11 mouse cellular contexts compared by ENCODE assay signal in the genomic region with DNA sequence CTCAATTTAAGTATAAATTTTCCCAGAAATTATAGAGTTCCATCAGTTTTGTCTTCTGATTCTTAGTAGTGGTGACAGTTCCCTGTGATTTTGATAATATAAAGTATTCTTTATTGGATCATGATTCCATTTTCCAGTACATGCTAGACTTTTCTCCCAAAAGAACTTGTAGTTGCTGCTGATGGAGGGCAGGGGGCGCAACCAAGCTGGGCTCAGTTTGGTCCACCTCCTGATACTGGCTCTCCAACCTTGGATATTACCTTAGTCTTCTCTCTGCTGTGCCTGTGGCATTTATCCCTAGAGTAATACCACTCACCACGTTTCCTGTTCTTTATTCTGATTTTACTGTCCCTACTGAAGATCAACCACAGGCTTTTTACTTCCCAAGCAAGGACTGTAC. TPM values are rescaled to one million over a fixed set of nuclear protein-coding genes. Genes with fewer than 3 reads are reported as not detected.
A peak's percentile ranks its signal among the peaks of the same experiment; 100 is the strongest.
DNase-seq lines count a peak whose midpoint lies in the region; ATAC-seq and TF ChIP-seq lines count a peak whose summit lies in the region.
"Had no signal": no experiment of that assay in that cellular context is flagged by ENCODE, and none has a peak within 500 bp of the region (broad histone marks: within the 10 kb centered on the region; RNA-seq: fewer than 3 reads in every experiment).

No protein-coding gene starts in this region.

- no peaks in the 10 kb centered on the region for H3K9me3 ChIP-seq in forebrain, postnatal 0 days (ENCODE audit: low read length)
- no peaks in the 10 kb centered on the region for H3K9me3 ChIP-seq in forebrain, embryonic 10.5 days
- H3K9me3 ChIP-seq in midbrain, postnatal 0 days (ENCODE audit: low read length), result no peaks in the 10 kb centered on the region
- H3K9me3 ChIP-seq in midbrain, embryonic 16.5 days (replicated peaks; ENCODE audit: control insufficient read depth, low read length, poor library complexity, severe bottlenecking), result no peaks in the 10 kb centered on the region
- H3K9me3 ChIP-seq in hindbrain, embryonic 11.5 days (ENCODE audit: control insufficient read depth, low read length), result no peaks in the 10 kb centered on the region
- H3K9me3 ChIP-seq: hindbrain, embryonic 10.5 days; limb, embryonic 13.5 days had no signal

- H3K4me3 ChIP-seq in forebrain, postnatal 0 days (ENCODE audit: low read depth, low read length), result no peak overlapping the region
- H3K4me3 ChIP-seq in forebrain, embryonic 10.5 days, result no peak overlapping the region
- H3K4me3 ChIP-seq in midbrain, postnatal 0 days (ENCODE audit: low read depth, low read length), result no peak overlapping the region
- H3K4me3 ChIP-seq in midbrain, embryonic 16.5 days (ENCODE audit: low read depth, low read length), result no peak overlapping the region
- no peak overlapping the region for H3K4me3 ChIP-seq in hindbrain, embryonic 11.5 days (ENCODE audit: low read depth, low read length)
- H3K4me3 ChIP-seq: hindbrain, embryonic 10.5 days; limb, embryonic 13.5 days had no signal

- 71% methylated on average over 2 of the region's 2 CpGs for WGBS in forebrain, postnatal 0 days
- 65% methylated on average over 2 of the region's 2 CpGs for WGBS in forebrain, embryonic 10.5 days
- 66% methylated on average over 2 of the region's 2 CpGs for WGBS in midbrain, postnatal 0 days
- WGBS in midbrain, embryonic 16.5 days, result 83% methylated on average over 2 of the region's 2 CpGs
- WGBS in hindbrain, embryonic 11.5 days, result 86% methylated on average over 2 of the region's 2 CpGs

- no peak for DNase-seq in forebrain, postnatal 0 days
- no peak for DNase-seq in forebrain, embryonic 10.5 days (ENCODE audit: extremely low spot score, low spot score)
- DNase-seq in midbrain, postnatal 0 days (ENCODE audit: low spot score), result no peak
- DNase-seq in adrenal gland, postnatal 36 days, result peak; percentile 42 to 56
- DNase-seq in splenic B cell, adult 2 months (ENCODE audit: low read depth, low spot score), result peak; percentile 38
- DNase-seq in hindbrain, embryonic 11.5 days (ENCODE audit: low spot score), result no peak
- DNase-seq in retina, postnatal 1 day, result no peak

- peak; percentile 32 for TF ChIP-seq CTCF in forebrain, postnatal 0 days (IDR thresholded peaks at IDR 0.05; ENCODE audit: low read depth)
- TF ChIP-seq CTCF in midbrain, postnatal 0 days (IDR thresholded peaks at IDR 0.05), result peak; percentile 30

- no peak overlapping the region for H3K27ac ChIP-seq in forebrain, postnatal 0 days (ENCODE audit: low read depth, low read length)
- H3K27ac ChIP-seq in forebrain, embryonic 10.5 days, result no peak overlapping the region
- H3K27ac ChIP-seq in midbrain, postnatal 0 days (ENCODE audit: low read depth, low read length), result no peak overlapping the region
- no peak overlapping the region for H3K27ac ChIP-seq in midbrain, embryonic 16.5 days (ENCODE audit: low read length)
- no peak overlapping the region for H3K27ac ChIP-seq in hindbrain, embryonic 11.5 days (ENCODE audit: low read depth, low read length)
- H3K27ac ChIP-seq: hindbrain, embryonic 10.5 days; limb, embryonic 13.5 days had no signal

- no peak overlapping the region for H3K9ac ChIP-seq in forebrain, postnatal 0 days
- no peak overlapping the region for H3K9ac ChIP-seq in midbrain, postnatal 0 days (replicated peaks; ENCODE audit: low read length, poor library complexity, severe bottlenecking)
- H3K9ac ChIP-seq in midbrain, embryonic 16.5 days (ENCODE audit: low read depth, low read length), result no peak overlapping the region
- H3K9ac ChIP-seq in hindbrain, embryonic 11.5 days (ENCODE audit: low read depth, low read length), result no peak overlapping the region
- H3K9ac ChIP-seq: limb, embryonic 13.5 days had no signal

- no peak overlapping the region for H3K4me2 ChIP-seq in forebrain, postnatal 0 days (ENCODE audit: low read depth)
- no peak overlapping the region for H3K4me2 ChIP-seq in midbrain, postnatal 0 days (ENCODE audit: low read depth, low read length, poor library complexity, severe bottlenecking)
- H3K4me2 ChIP-seq in midbrain, embryonic 16.5 days (ENCODE audit: low read length), result no peak overlapping the region
- H3K4me2 ChIP-seq in hindbrain, embryonic 11.5 days (replicated peaks; ENCODE audit: low read depth, low read length), result no peak overlapping the region
- H3K4me2 ChIP-seq: limb, embryonic 13.5 days had no signal

- no peaks in the 10 kb centered on the region for H3K36me3 ChIP-seq in forebrain, postnatal 0 days (ENCODE audit: insufficient read depth)
- H3K36me3 ChIP-seq in forebrain, embryonic 10.5 days (replicated peaks), result no peaks in the 10 kb centered on the region
- no peaks in the 10 kb centered on the region for H3K36me3 ChIP-seq in midbrain, postnatal 0 days (ENCODE audit: insufficient read depth, low read length)
- H3K36me3 ChIP-seq in midbrain, embryonic 16.5 days (ENCODE audit: control insufficient read depth, insufficient read depth, low read length), result no peaks in the 10 kb centered on the region
- H3K36me3 ChIP-seq in splenic B cell, adult 2 months (ENCODE audit: control insufficient read depth, insufficient read depth, low read length, poor library complexity, severe bottlenecking), result no peaks in the 10 kb centered on the region
- H3K36me3 ChIP-seq in hindbrain, embryonic 11.5 days (ENCODE audit: control insufficient read depth, insufficient read depth, low read length), result no peaks in the 10 kb centered on the region
- H3K36me3 ChIP-seq: hindbrain, embryonic 10.5 days; limb, embryonic 13.5 days had no signal

- no peaks in the 10 kb centered on the region for H3K4me1 ChIP-seq in forebrain, postnatal 0 days (ENCODE audit: insufficient read depth)
- no peaks in the 10 kb centered on the region for H3K4me1 ChIP-seq in forebrain, embryonic 10.5 days
- H3K4me1 ChIP-seq in midbrain, postnatal 0 days (ENCODE audit: insufficient read depth, low read length), result no peaks in the 10 kb centered on the region
- no peaks in the 10 kb centered on the region for H3K4me1 ChIP-seq in midbrain, embryonic 16.5 days (ENCODE audit: control insufficient read depth, insufficient read depth, low read length)
- no peaks in the 10 kb centered on the region for H3K4me1 ChIP-seq in hindbrain, embryonic 11.5 days (replicated peaks; ENCODE audit: control insufficient read depth, insufficient read depth, low read length)
- H3K4me1 ChIP-seq: hindbrain, embryonic 10.5 days; limb, embryonic 13.5 days had no signal

- ATAC-seq in forebrain, postnatal 0 days, result no peak
- ATAC-seq in midbrain, postnatal 0 days (ENCODE audit: low FRiP score), result no peak
- ATAC-seq in midbrain, embryonic 16.5 days, result no peak
- no peak for ATAC-seq in hindbrain, embryonic 11.5 days (ENCODE audit: low FRiP score)
- ATAC-seq: forebrain, embryonic 16.5 days had no signal

- no peaks in the 10 kb centered on the region for H3K27me3 ChIP-seq in forebrain, postnatal 0 days (ENCODE audit: insufficient read depth, low read length)
- peaks cover 16% of the 10 kb centered on the region for H3K27me3 ChIP-seq in forebrain, embryonic 10.5 days (ENCODE audit: poor library complexity, severe bottlenecking)
- H3K27me3 ChIP-seq in midbrain, postnatal 0 days (ENCODE audit: insufficient read depth, low read length), result no peaks in the 10 kb centered on the region
- H3K27me3 ChIP-seq in midbrain, embryonic 16.5 days (ENCODE audit: control insufficient read depth, insufficient read depth, low read depth, low read length), result no peaks in the 10 kb centered on the region
- H3K27me3 ChIP-seq in splenic B cell, adult 2 months (ENCODE audit: control insufficient read depth, insufficient read depth, low read length, poor library complexity, severe bottlenecking), result no peaks in the 10 kb centered on the region
- no peaks in the 10 kb centered on the region for H3K27me3 ChIP-seq in hindbrain, embryonic 11.5 days (ENCODE audit: control insufficient read depth, insufficient read depth, low read length)

RNA-seq across cellular contexts. Expression of a gene that starts 6.0 kb away (rescaled TPM):
- total RNA-seq in forebrain, postnatal 0 days (2014; rRNA removed), result 30.6 and 42.0 TPM in 2 replicates
- polyA plus RNA-seq in forebrain, postnatal 0 days (2015; fragmentation: Nextera tagmentation; extraction: Ambion mirVana), result 20.2 and 32.9 TPM in 2 replicates
- polyA plus RNA-seq in forebrain, embryonic 10.5 days (2016; fragmentation: Nextera tagmentation; extraction: Ambion mirVana), result 33.5 and 36.1 TPM in 2 replicates
- 32.1 and 41.5 TPM in 2 replicates for total RNA-seq in midbrain, postnatal 0 days (2014; rRNA removed)
- polyA plus RNA-seq in midbrain, postnatal 0 days (2015; fragmentation: Nextera tagmentation; extraction: Ambion mirVana), result 30.2 and 36.8 TPM in 2 replicates
- polyA plus RNA-seq in midbrain, embryonic 16.5 days (2015; fragmentation: Nextera tagmentation; extraction: Ambion mirVana), result 57.1 and 64.4 TPM in 2 replicates
- total RNA-seq in adrenal gland, postnatal 36 days (2021), result 10 to 100 TPM; 25.6 to 25.7 TPM
- polyA plus RNA-seq in hindbrain, embryonic 11.5 days (2014; fragmentation: Nextera tagmentation; extraction: Ambion mirVana), result 51.7 and 57.6 TPM in 2 replicates

Comparison
In these comparisons a context has a peak if more than half of its experiments do, and no peak if none do; other contexts are left out.
1. DNase-seq: peak in adrenal gland, postnatal 36 days (2 of 2) and splenic B cell, adult 2 months (single experiment); none in forebrain, postnatal 0 days (single experiment), forebrain, embryonic 10.5 days (single experiment), midbrain, postnatal 0 days (single experiment), hindbrain, embryonic 11.5 days (single experiment) and retina, postnatal 1 day (single experiment).